Mouse (Mus musculus) embryo, embryonic 10 days (tissue): ENCODE measurements at regions not wholly inside any gene's neighbourhood (a gene's known extent, or its start where the extent isn't known, plus 50 kb on each side); places are given as distances from the start of the nearest gene placed in this dataset.
A peak's percentile ranks its signal among the peaks of the same experiment; 100 is the strongest.

Experiments used
- DNase-seq: peaks from one replicate; pipeline ENCODE4 v3.0.0-alpha.2; 2015; ENCODE audit warnings: low spot score

- no peak for DNase-seq
Measured at GRCm38 (mm10) chr16:42808864-42809263, 66.8 kb upstream of the Zbtb20 start.

GRCm38 (mm10) chr16:42807536-42807935 lies 68.1 kb upstream of the Zbtb20 start:
- no peak for DNase-seq

- DNase-seq, result no peak
Measured at GRCm38 (mm10) chr16:42803609-42804008, 72.1 kb upstream of the Zbtb20 start.

- DNase-seq, result no peak
Measured at GRCm38 (mm10) chr16:42792571-42792970, 83.1 kb upstream of the Zbtb20 start.

GRCm38 (mm10) chr16:42784712-42785111 lies 91.0 kb upstream of the Zbtb20 start:
- no peak for DNase-seq

GRCm38 (mm10) chr16:42784031-42784430 lies 91.7 kb upstream of the Zbtb20 start:
- DNase-seq, result no peak

- peak; percentile 83 for DNase-seq
Measured at GRCm38 (mm10) chr16:42782091-42782679, 93.5 kb upstream of the Zbtb20 start.

GRCm38 (mm10) chr16:42781096-42782071 lies 94.3 kb upstream of the Zbtb20 start:
- peak; percentile 89 for DNase-seq

GRCm38 (mm10) chr16:42779957-42780356 lies 95.7 kb upstream of the Zbtb20 start:
- DNase-seq, result no peak

- DNase-seq, result no peak
Measured at GRCm38 (mm10) chr16:42772640-42773039, 103.0 kb upstream of the Zbtb20 start.

GRCm38 (mm10) chr16:42770199-42770598 lies 105.5 kb upstream of the Zbtb20 start:
- no peak for DNase-seq

GRCm38 (mm10) chr16:42748681-42749080 lies 127.0 kb upstream of the Zbtb20 start:
- DNase-seq, result no peak

- DNase-seq, result peak; percentile 9
Measured at GRCm38 (mm10) chr16:42745943-42746675, 129.6 kb upstream of the Zbtb20 start.

GRCm38 (mm10) chr16:42743538-42743937 lies 132.1 kb upstream of the Zbtb20 start:
- DNase-seq, result no peak

- DNase-seq, result no peak
Measured at GRCm38 (mm10) chr16:42743120-42743519, 132.6 kb upstream of the Zbtb20 start.

GRCm38 (mm10) chr16:42727826-42728225 lies 147.9 kb upstream of the Zbtb20 start:
- DNase-seq, result no peak

GRCm38 (mm10) chr16:42719915-42720314 lies 155.8 kb upstream of the Zbtb20 start:
- DNase-seq, result peak; percentile 27

- DNase-seq, result no peak
Measured at GRCm38 (mm10) chr16:42718452-42718851, 157.2 kb upstream of the Zbtb20 start.

GRCm38 (mm10) chr16:42717828-42718412 lies 157.8 kb upstream of the Zbtb20 start:
- DNase-seq, result peak; percentile 85

- peak; percentile 13 for DNase-seq
Measured at GRCm38 (mm10) chr16:42717075-42717827, 158.4 kb upstream of the Zbtb20 start.

- DNase-seq, result peak; percentile 53
Measured at GRCm38 (mm10) chr16:42702676-42703075, 173.0 kb upstream of the Zbtb20 start.
